Mouse (Mus musculus): ENCODE results near the gene Esp4.

Esp4 gene

DNA sequence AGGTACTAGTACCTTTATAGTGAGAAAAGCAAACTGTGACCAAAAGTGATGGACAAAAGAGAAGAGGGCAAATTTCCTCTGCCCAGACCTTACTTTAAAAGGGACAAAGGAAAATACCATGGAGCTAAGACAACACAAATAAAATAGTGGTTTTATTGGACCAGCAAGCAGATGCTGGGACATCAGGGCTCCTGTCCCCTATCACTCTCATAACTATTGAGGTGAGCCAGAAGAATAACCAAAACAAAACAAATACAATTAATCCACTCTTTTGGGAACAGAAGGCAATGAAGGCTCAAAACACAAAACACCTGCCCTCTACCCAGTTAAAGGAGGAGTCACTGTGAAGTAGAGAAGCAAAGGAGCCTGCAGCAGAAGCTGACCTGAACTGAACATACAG lies at the start of gene Esp4:
TSS of gene Esp4 (plus strand) at position 301 of the 400 bp plus-strand sequence.

DNA sequence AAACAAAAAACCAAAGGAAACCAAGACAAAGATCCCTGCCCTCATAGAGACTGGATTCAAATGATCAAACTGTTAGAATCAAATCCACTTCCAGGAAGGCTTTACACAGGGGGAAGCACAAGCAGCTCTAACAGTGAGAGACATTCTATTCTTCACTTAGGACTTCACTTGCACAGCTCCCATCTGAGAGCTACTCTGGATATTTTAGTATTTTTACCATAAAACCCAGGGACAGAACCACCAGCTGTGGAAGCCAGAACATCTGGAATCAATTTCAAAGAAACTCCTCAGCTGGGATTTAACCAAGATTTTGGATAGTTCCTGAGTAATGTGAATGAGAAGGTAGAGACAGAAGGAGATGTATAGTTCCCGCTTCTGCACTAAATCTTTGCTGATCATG lies 44.9 kb upstream of the Esp4 start:
- 86% methylated on average over 1 of the region's 1 CpGs for WGBS

DNA sequence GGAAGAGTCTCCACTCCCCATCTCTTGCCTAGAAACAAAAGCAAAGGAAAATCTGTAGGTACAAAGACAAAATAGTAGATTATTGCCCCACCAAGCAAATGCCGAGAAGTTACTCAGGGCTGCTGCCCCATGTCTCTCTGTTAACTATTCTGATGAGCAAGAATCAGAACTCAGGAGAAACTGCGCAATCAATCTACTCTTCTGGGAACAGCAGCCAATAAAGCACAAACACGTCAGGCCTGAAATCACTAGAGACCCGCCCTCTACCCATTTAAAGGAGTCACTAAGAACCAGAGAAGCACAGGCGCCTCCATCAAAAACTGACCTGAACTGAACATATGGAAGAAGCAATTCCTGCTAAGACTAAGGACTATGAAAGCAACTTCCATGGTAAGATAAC lies 37.2 kb upstream of the Esp4 start, which contains the start of gene Esp6:
TSS of gene Esp6 (plus strand) at position 301 of the 400 bp plus-strand sequence.
- 87% methylated on average over 5 of the region's 5 CpGs for WGBS

DNA sequence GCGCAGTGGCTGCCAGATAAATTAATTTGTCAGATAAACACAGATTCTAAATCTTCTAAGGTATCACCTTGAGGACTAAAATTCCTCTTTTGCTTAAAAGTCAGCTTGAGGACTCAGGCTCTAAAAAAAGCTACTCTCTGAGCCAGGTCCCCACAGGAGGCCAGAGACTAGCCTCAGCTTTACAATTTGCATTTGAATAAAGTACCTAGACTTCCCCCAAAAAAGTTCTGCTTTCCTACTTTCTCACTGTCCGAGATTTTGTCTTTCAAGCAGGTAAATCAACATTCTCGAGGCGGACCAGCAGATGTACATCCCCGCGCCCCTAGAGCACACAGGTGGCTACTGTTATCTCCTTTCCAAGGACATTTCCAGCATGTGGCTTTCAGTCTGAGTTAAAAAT lies 14.5 kb upstream of the Esp4 start:
- 58% methylated on average over 6 of the region's 6 CpGs for WGBS

DNA sequence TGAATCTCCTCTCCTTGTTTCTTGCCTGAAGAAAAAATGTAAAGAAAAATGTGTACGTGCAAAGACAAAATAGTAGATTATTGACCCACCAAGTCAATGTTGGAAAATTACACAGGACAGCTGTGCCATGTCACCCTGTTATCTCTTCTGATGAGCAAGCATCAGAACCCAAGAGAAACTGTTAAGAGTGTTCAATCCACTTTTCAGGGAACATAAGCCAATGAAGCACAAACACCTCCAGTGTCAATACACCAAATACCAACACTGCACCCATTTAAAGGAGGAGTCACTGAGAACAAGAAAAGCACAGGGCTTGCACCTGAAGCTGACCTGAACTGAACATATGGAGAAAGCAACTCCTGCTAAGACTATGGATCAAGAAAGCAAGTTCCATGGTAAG lies 33.4 kb downstream of the Esp4 start, which contains the start of gene Esp3:
TSS of gene Esp3 (plus strand) at position 301 of the 400 bp plus-strand sequence.
- WGBS: 82% methylated on average over 1 of the region's 1 CpGs

Data from cerebral cortex, adult 2 months (tissue).